Mouse (Mus musculus): ENCODE measurements around the gene Paxbp1. TPM values are rescaled to one million over a fixed set of nuclear protein-coding genes. Genes with fewer than 3 reads are reported as not detected.

The Paxbp1 gene
- total RNA-seq, 2 experiments from 2014 or later: 31.9 to 36.7 TPM

- no peak for DNase-seq
These were observed 47.8 kb downstream of the Paxbp1 start for GRCm38 (mm10) chr16:90996327-90997243.

- no peak for DNase-seq
These were observed 48.8 kb downstream of the Paxbp1 start for GRCm38 (mm10) chr16:90995498-90995897.

DNA sequence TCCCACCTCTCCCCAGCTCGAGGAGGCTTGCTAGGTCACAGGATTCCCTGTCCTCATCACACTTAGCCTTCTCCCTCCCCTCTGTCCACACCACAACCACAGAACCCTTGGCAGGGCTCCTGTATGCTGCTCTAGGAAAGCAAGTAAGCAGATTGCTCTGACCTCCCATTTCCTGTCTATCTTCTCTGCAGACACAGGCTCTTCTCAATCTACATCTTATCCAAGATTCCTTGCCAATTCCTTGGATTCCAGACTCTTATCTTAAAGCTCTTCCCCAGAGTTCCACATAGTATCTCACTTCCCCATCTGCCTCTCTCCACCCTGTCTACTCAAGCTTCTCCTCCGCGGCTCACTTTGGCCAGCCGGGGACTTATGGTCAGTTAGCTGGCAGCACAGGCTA lies 49.3 kb downstream of the Paxbp1 start:
- DNase-seq: peak; percentile 34

- no peak for DNase-seq
These were observed 55.2 kb downstream of the Paxbp1 start for GRCm38 (mm10) chr16:90989162-90989561.

DNA sequence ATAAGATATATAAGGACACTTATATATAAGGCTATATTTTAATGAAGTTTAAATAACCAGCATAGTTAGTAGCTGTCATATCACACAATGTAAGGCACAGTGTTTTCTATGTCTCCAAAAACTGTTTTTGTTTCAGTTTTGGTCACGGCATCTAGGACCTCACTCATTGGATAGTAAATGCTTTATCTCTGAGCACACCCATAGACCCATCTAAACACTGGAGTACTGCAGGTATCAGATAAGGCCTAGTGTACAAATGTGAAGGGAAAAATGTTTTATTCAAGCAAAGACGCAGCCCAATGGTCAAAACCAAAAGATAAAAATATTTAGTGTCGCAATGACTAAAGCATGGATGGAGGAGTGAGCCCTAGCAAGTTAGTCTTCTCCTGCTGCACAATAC lies 55.7 kb downstream of the Paxbp1 start:
- no peak for DNase-seq

- no peak for DNase-seq
These were observed 56.3 kb downstream of the Paxbp1 start for GRCm38 (mm10) chr16:90988039-90988438.

DNA sequence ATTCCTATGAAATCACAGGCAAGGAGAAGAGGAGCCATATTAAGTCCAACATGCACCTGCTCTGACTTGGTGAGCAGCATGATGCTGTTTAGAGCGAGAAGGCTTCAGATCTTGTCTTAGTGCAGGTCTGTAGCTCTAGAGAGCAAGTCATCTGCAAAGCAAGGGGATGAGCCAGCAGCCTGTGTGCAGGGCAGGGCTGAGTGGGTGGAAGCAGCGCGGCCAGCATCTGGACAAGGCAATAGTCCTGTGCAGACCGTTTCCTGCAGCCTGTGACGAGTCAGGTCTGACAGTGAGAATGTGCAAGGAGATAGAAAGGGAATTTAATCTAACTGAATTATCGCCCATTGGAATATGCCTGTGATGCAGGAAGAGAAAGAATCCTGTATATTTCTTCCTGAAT lies 73.3 kb downstream of the Paxbp1 start:
- DNase-seq: no peak

DNA sequence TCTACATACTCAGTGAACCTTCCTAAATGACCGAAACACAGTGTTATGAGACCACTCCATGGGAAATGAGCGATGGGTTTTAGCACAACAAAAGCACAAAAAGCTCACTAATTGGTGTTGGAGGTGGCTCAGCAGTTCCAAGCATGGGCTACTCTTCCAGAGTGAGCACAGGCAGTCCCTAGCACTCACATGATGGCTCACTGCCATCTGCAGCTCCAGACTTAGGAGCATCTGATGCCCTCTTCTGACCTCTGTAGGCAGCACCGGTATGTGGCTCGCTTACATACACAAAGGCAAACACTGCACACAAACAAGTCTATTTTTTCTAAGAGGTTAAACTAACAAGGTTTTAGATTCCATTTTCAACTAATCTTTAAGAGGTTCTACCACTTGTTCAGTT lies 78.1 kb downstream of the Paxbp1 start:
- DNase-seq: no peak

- DNase-seq: no peak
These were observed 80.0 kb downstream of the Paxbp1 start for GRCm38 (mm10) chr16:90964302-90964701.

Other genes starting within 250 kb of the Paxbp1 start
- 10 to 100 TPM; 13.3 to 14.5 TPM for gene Urb1, start 234.1 kb downstream of the Paxbp1 start, total RNA-seq (2021)
- gene Eva1c, start 217.8 kb downstream of the Paxbp1 start, total RNA-seq (2021): 1 to 10 TPM; 1.5 to 2.4 TPM
- 10 to 100 TPM; 26.2 to 32.8 TPM for gene Cfap298, start 109.4 kb downstream of the Paxbp1 start, total RNA-seq (2021)
- gene Synj1, start 33.2 kb downstream of the Paxbp1 start, total RNA-seq (2021): 10 to 100 TPM; 29.2 to 32.6 TPM
- under 1 TPM in 1 of 2 experiments, not detected in 1; 0.23 TPM for gene 4932438H23Rik, start 50.6 kb upstream of the Paxbp1 start, total RNA-seq (2021)
- not detected for gene Olig2, start 180.9 kb upstream of the Paxbp1 start, total RNA-seq (2021)
- not detected for gene Olig1, start 225.2 kb upstream of the Paxbp1 start, total RNA-seq (2021)

All from heart, postnatal 4 days (tissue).